Mouse (Mus musculus) stomach, postnatal 0 days (tissue): ENCODE results near the gene Rpap2. TPM values are rescaled to one million over a fixed set of nuclear protein-coding genes. Genes with fewer than 3 reads are reported as not detected.

Source experiments
- ATAC-seq: fragments of 200-750 bp; cut with Nextera tagmentation; 2 replicates; pipeline ENCODE4 v1.8.0; 2017; ENCODE audit not compliant: low FRiP score, low TSS enrichment
- DNase-seq: peaks from one replicate; pipeline ENCODE4 v3.0.0-alpha.2; 2016; ENCODE audit warnings: low spot score
- H3K27ac ChIP-seq: fragments of 300-500 bp; sonication (generic); replicated peaks from 2 replicates; pipeline ENCODE4 v1.5.1; 2014; ENCODE audit warnings: mild to moderate bottlenecking, control low read depth
- H3K27me3 ChIP-seq: fragments of 300-500 bp; sonication (generic); 2 replicates; pipeline ENCODE4 v1.6.1; 2014; ENCODE audit warnings: low read length; ENCODE audit not compliant: control insufficient read depth, insufficient read depth
- H3K36me3 ChIP-seq: fragments of 300-500 bp; sonication (generic); 2 replicates; pipeline ENCODE4 v1.6.1; 2014; ENCODE audit warnings: low read length, mixed read lengths; ENCODE audit not compliant: control insufficient read depth, insufficient read depth
- H3K4me1 ChIP-seq: fragments of 300-500 bp; sonication (generic); replicated peaks from 2 replicates; pipeline ENCODE4 v1.6.1; 2014; ENCODE audit warnings: antibody characterized with exemption; ENCODE audit not compliant: control insufficient read depth, insufficient read depth
- H3K4me2 ChIP-seq: fragments of 300-500 bp; sonication (generic); replicated peaks from 2 replicates; pipeline ENCODE4 v1.6.1; 2014; ENCODE audit warnings: low read depth, mild to moderate bottlenecking, control low read depth, moderate library complexity
- H3K4me3 ChIP-seq: fragments of 300-500 bp; sonication (generic); 2 replicates; pipeline ENCODE4 v1.5.1; 2014; ENCODE audit warnings: low read depth, low read length, control low read depth
- H3K9ac ChIP-seq: fragments of 300-500 bp; sonication (generic); 2 replicates; pipeline ENCODE4 v1.6.1; 2014; ENCODE audit warnings: mild to moderate bottlenecking, low read length, control low read depth, mixed read lengths
- H3K9me3 ChIP-seq: fragments of 300-500 bp; sonication (generic); 2 replicates; pipeline ENCODE4 v1.6.1; 2016; ENCODE audit warnings: low read length; ENCODE audit not compliant: control insufficient read depth
- CTCF ChIP-seq: IDR thresholded peaks from 2 replicates; pipeline ENCODE4 v1.5.1; 2016; ENCODE audit warnings: antibody characterized with exemption, low read depth, mild to moderate bottlenecking, moderate library complexity
- EP300 ChIP-seq: optimal IDR thresholded peaks from 2 replicates; pipeline ENCODE3; 2016; ENCODE audit warnings: antibody characterized with exemption
- WGBS: fragments of 180-500 bp; shearing (Covaris S2); extraction: QIAGEN DNeasy Blood & Tissue Kit; methylation state at CpG from one replicate; pipeline ENCODE4 v1.1.7; 2014; 5-methylcytosine and 5-hydroxymethylcytosine counted together
- polyA plus RNA-seq: library from polyadenylated mRNA; unstranded; fragments of >200 nt; fragmentation: Nextera tagmentation; extraction: Ambion mirVana; gene quantifications from 2 replicates; pipeline ENCODE4 v1.2.1, GENCODE M21; 2015

The Rpap2 gene
- polyA plus RNA-seq, 1 experiment from 2014 or later, result 10.4 TPM

DNA sequence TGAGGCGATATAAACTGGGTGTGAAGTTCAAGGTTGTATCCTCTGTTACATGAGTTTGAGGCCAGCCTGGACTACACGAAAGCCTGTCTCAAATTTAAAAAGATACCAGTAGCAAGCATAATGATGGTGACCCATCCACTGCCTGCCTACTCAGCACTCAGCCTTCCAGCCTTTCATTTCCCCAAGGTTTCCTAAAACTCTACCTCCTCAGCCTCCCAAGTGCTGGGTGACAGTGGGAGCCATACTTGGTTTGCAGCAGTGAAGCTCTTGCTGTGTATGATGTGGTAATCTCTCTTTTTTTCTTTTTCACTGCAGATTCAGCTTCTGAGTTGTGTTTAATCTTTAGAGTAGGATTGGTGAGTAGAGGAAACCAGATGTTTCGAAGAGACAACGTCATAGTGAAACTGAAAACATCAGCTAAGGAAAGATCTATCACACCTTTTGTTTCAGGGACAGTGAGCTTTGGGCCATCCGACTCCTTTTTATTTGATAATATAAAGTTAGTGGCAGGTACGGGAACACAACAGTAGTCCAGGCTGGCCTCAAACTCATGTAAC, 106.1 kb downstream of the Rpap2 start:
- 88% methylated on average over 6 of the region's 6 CpGs for WGBS
- no peak overlapping the region for H3K27ac ChIP-seq
- ATAC-seq (no peak), DNase-seq (no peak)
- H3K36me3 ChIP-seq, result no peaks in the 10 kb centered on the region
- H3K4me1 ChIP-seq, result no peaks in the 10 kb centered on the region
- H3K4me3 ChIP-seq, result no peak overlapping the region
- no peak overlapping the region for H3K4me2 ChIP-seq
- no peaks in the 10 kb centered on the region for H3K9me3 ChIP-seq
- TF ChIP-seq EP300, result no peak
- TF ChIP-seq CTCF, result no peak
- H3K9ac ChIP-seq, result no peak overlapping the region
- H3K27me3 ChIP-seq, result no peaks in the 10 kb centered on the region

DNA sequence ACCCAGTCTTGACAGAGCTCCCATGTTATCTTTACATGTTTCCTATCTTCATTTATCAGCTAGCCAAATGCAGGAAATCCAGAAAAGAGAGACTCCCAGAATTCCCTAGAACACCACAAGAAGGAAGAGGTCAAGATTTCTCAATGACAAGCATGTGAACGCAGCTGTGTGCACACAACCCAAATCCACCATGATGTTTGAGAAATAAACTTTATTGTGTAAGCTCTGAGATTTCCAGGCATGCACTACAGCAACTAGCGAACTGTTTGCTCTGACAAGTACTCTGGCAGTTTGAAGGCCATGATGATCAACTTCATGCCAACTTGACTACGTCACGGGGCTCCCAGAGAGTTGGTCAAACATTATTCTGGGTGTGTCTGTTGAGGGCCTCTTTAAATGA, 108.6 kb downstream of the Rpap2 start:
- H3K9ac ChIP-seq, result no peak overlapping the region
- no peaks in the 10 kb centered on the region for H3K36me3 ChIP-seq
- no peak overlapping the region for H3K4me2 ChIP-seq
- no peak overlapping the region for H3K27ac ChIP-seq
- no peaks in the 10 kb centered on the region for H3K4me1 ChIP-seq
- H3K4me3 ChIP-seq, result no peak overlapping the region
- DNase-seq (no peak), ATAC-seq (no peak)
- TF ChIP-seq EP300, result no peak
- TF ChIP-seq CTCF, result no peak
- H3K9me3 ChIP-seq, result no peaks in the 10 kb centered on the region
- no peaks in the 10 kb centered on the region for H3K27me3 ChIP-seq
- 55% methylated on average over 4 of the region's 4 CpGs for WGBS

DNA sequence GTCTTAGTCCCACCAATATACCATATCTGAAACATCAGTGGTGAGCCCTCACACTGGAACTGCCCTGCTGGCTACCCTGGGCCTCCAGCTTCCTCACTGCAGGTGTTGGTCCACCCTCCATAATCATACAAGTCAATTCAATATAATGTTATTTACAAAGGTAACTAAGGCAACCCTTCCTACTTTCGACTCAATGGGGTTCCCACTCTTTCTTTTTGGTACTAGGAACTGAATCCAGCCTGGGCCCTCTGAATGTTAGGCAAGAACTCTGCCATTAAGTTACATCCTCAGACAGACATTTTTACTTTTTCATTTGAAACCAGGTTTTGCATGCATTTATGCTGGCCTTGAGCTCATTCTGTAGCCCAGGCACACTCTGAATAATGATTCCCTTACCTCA, 109.1 kb downstream of the Rpap2 start:
- no peak overlapping the region for H3K4me3 ChIP-seq
- no peaks in the 10 kb centered on the region for H3K4me1 ChIP-seq
- H3K9ac ChIP-seq, result no peak overlapping the region
- no peaks in the 10 kb centered on the region for H3K36me3 ChIP-seq
- no peak for TF ChIP-seq CTCF
- no peak for TF ChIP-seq EP300
- DNase-seq (no peak), ATAC-seq (no peak)
- whole genome bisulfite sequencing, result 45% methylated on average over 1 of the region's 1 CpGs
- no peaks in the 10 kb centered on the region for H3K9me3 ChIP-seq
- H3K27me3 ChIP-seq, result no peaks in the 10 kb centered on the region
- H3K27ac ChIP-seq, result no peak overlapping the region
- H3K4me2 ChIP-seq, result no peak overlapping the region

DNA sequence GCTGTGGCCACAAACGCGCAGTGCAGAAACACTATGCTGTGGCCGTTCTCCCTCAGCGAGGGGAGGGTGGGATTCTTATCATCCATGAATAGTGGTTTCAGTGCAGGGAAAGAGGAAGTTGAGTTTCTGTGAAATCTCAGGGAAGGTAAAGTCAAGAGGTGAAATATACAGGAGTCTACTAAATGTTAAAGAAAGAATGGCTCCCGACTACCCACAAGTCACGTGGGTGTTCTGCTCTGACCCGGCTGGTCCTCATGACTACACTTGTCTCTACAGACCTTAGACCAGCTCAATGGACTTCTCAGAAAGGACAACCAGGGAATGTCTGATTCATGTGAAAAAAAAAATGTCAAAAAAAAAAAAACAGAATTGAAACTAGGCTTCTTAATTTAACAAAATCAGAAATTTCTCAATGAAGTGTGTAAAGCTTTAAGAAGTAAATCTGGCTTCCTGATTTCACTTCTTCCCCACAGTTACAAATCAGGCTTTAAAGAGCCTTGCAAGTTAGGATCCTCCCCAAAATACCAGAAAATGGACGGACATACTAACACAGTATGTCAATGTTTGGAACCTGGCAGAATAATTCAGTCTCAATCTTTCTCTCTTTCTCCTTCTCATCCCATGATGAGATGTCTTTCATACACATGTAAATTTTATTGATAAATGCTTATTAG, 111.1 kb downstream of the Rpap2 start:
- no peak overlapping the region for H3K9ac ChIP-seq
- TF ChIP-seq CTCF (no peak), EP300 (no peak)
- ATAC-seq (no peak), DNase-seq (no peak)
- H3K4me2 ChIP-seq, result no peak overlapping the region
- H3K4me3 ChIP-seq, result no peak overlapping the region
- no peak overlapping the region for H3K27ac ChIP-seq
- H3K36me3 ChIP-seq, result no peaks in the 10 kb centered on the region
- no peaks in the 10 kb centered on the region for H3K27me3 ChIP-seq
- H3K4me1 ChIP-seq, result no peaks in the 10 kb centered on the region
- 83% methylated on average over 8 of the region's 8 CpGs for WGBS
- H3K9me3 ChIP-seq, result no peaks in the 10 kb centered on the region

Other genes with a start within 250 kb of the Rpap2 start
- 4.7 and 6.1 TPM in 2 replicates for gene Ephx4, start 194.6 kb upstream of the Rpap2 start, polyA plus RNA-seq
- not detected in 2 replicates for gene Lpcat2b, start 165.8 kb upstream of the Rpap2 start, polyA plus RNA-seq
- 2.2 and 2.3 TPM in 2 replicates for gene Btbd8, start 159.4 kb upstream of the Rpap2 start, polyA plus RNA-seq
- gene Gm42669, start 89.8 kb upstream of the Rpap2 start, polyA plus RNA-seq, result 0.11 and 0.13 TPM in 2 replicates
- gene 1700028K03Rik, start 62.7 kb upstream of the Rpap2 start, polyA plus RNA-seq, result 0.04 and 0.05 TPM in 2 replicates
- 15.9 and 16.3 TPM in 2 replicates for gene Glmn, start 515 bp downstream of the Rpap2 start, polyA plus RNA-seq
- gene Gfi1, start 128.7 kb downstream of the Rpap2 start, polyA plus RNA-seq, result 0.10 TPM in 1 of 2 replicates, not detected in the other
- gene Ube2d2b, start 232.7 kb downstream of the Rpap2 start, polyA plus RNA-seq, result not detected in 2 replicates